Mouse (Mus musculus) layer of hippocampus, postnatal 25 days (tissue): Measurements from ENCODE around the gene Pdx1. TPM values are rescaled to one million over a fixed set of nuclear protein-coding genes. Genes with fewer than 3 reads are reported as not detected.

Experiments
- DNase-seq, 2 experiments: peaks; one replicate each; pipeline ENCODE4 v3.0.0; 2022; ENCODE audit warnings: mixed read lengths in 2 of 2, low spot score in 1 of 2; ENCODE audit errors: extremely low spot score in 1 of 2
- total RNA-seq, 2 experiments: library from RNA; stranded (reverse); gene quantifications; 2 replicates each; pipeline ENCODE4 v1.2.3; 2021

Gene Pdx1
- not detected for total RNA-seq

- DNase-seq = no peak
Measured at GRCm38 (mm10) chr5:147269926-147270672, at the start of gene Pdx1. Pdx1 (plus strand) TSS chr5:147269959.

DNA sequence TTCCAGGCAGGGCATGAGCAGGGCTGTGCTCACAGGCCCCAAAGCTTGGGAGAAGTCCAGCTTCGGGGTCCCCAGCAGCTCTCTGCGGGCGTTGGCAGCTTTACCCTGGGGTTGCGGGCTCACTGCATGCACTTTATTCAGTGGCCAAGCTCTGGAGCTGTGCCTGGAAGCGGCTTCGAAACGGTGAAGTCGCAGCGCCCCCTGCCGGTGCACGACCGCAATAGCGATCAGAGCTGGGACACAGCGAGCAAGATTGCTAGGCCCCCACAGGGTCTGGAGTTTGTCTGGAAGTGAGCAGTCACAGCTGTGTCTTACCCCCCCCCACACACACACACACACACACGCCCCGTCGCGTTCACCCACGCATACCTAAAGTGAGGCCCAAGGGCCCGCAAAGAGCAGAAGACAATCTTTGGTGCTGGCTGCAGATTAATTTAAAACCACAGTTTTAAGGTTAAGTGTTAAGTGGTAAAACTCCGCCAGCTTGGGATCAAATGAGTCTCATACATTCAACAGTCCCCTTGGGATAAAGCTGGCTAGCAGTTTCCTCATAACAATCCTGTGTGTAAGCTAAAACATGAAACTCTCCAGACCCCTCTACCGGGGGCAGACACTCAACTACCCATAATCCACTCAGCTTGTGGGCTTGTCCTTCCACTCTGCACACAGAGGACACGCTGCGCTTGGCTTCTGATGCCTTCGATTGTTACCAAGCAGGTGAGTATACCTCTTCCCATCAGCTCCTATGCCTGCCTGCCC is 42.2 kb upstream of the Pdx1 start:
- DNase-seq = peak; percentile 85 to 94

GRCm38 (mm10) chr5:147235406-147236309 is 34.1 kb upstream of the Pdx1 start:
- no peak for DNase-seq

DNA sequence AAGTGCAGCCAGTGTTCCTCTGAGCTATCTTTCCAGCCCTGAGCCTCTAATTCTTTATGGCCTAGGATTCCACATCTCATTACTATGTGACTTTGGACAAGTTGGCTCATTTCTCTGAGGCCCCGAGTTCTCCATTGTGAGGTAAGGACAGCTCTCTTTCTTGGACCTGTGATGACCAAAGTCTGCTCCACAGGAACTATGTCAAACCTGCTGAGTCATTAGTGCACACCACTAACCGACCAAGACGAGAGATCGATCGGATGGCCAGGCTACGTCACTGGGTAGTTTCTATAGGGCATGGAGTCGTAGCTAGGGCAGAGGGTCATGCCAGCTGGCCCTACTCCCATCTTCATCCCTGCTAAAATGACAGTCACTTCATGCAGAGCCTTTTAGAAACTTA is 25.9 kb upstream of the Pdx1 start:
- DNase-seq = no peak

- DNase-seq = no peak
Measured at GRCm38 (mm10) chr5:147260189-147260588, 9.6 kb upstream of the Pdx1 start.

DNA sequence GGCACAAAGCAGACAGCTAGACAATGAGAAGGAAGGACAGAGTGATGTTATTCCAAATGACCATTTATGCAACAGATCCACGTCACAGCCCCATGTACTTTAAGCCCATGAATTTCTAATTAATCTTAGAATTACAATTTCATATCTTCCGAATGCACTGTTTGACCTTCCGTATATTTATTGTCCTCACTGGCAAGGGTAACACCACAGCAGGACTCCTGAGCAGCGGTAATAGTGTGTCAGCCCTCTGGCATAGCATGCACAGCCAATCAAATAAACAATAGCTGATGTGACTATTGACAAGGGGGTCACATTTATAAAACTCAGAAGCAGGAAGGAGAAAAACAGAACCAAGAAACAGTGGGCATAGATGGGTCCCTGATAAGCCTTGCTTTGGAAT is 9.0 kb upstream of the Pdx1 start:
- DNase-seq = no peak

- DNase-seq = no peak
Measured at GRCm38 (mm10) chr5:147261899-147262541, 7.7 kb upstream of the Pdx1 start.

DNA sequence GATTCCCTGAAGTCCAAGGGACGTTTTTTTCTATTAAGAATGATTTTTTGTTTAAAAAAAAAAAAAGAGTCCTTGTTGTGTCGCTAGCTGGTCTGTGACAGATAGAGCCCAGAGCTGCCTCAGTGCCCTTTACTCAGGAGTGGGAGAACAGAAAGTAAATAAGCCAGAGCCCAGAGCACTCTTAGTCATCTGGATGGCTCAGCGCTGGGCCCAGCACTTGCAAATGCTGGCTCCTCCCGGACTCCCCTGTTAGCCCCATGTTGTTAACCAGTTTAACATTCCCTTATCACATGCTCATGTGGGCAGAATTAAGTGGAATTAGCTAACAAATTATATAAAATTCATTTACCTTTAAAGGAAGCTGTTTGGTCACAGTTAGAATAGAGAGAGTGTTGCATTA is 5.8 kb upstream of the Pdx1 start:
- DNase-seq = no peak

DNA sequence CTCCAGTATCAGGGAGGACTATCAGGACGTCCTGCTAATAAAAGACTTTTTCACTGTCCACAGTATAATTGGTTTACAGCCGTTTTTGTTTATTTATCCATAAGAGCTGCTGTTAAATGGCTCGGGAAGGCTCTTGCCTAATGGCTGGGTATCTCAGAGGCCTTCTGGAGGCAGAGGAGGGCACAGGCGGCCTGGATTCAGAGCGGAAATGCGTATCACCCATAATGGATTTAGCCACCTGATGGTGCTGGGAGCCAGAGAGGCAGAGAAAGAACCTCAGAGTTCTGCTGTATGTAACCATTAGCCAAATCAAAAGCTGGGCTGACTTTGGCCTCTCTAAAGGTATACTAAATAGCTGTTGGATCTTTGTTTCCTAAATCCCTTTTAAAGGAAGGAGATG is 2.3 kb upstream of the Pdx1 start:
- DNase-seq = no peak

DNA sequence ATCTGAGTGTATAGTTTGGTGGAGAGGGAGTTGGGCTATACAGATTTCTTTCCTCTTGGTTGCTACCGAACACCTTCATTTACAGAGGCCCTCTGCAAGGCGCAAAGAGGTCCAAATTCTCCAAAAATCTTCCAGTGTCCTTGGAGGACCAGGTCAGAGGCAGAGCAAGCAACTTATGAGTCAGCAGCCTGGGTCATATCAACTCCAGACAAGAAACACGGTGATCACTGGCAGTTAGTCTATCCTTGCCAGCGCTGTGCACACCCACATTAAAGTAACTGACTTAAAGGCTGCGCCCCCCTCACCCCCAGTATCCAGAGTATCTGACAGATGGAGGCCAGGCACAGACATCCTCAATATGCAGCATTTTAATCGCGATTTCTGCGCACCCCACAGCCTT is 1.0 kb upstream of the Pdx1 start:
- DNase-seq = no peak

DNA sequence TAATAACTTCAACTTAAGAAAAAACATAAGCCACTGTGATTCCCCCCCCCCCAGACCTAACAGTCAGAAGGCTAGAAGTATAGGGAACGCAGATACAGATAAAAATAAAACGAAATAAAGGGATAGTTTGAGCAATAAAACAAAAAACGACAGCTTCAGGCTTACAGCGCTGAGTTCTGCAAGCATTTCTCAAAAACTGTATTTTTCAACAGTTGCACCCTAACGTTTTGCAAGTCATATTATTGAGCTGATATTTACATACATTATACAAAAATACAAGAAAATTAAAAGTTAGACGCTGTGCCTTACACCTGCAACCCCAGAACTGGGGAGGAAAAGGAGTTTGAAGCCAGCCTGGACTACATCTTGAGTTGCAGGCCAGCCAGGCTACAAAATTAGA is 388 bp upstream of the Pdx1 start:
- no peak for DNase-seq

DNA sequence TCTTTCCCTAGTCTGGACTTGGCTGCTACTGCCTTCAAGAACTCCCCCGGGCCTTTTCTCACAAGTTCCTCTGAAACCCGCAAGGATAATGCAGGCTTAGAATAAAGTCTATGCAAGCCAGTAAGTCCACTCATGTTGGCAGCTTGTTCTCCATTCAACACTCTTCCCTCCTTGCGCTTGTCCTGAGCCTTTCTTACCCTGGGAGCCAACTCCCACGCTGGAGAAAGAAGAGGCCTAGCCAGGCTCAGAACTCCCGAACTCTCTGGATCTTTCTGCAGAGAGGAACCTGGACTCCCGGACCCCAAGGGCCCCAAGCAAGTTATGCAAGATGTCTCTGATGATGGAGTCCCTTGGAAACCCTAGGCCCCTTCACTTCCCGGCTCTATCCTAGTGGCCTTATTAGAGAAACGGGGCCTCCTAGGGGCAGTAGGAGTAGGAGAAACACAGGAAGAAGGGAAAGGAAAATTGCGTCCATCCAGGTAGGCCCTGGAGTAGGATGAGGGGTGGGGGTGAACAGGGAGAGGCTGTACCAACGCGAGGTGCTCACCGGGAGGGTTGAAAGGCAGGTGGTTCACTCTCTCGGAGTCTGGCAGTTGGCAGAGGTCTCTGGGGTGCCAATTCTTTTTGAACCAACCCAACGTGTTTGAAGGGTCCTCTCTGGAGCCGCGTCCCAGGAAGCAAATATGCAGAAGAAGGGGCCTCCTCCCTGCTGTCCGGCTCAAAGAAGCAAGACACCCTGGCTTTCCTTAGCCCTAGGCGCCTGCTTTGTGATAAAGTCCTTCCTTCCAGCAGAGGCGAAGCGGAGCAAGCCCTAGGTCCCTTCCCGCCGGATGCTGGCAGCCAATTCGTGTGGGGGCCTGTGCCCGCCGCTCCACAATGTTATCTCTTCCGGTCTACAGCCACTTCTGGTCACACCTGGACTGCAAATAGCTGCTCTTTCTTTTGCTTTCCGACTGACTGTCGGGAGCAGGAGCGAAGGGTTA is 1.2 kb downstream of the Pdx1 start:
- no peak for DNase-seq

- no peak for DNase-seq
Measured at GRCm38 (mm10) chr5:147272046-147272807, 2.5 kb downstream of the Pdx1 start.

- no peak for DNase-seq
Measured at GRCm38 (mm10) chr5:147272808-147273345, 3.1 kb downstream of the Pdx1 start.

DNA sequence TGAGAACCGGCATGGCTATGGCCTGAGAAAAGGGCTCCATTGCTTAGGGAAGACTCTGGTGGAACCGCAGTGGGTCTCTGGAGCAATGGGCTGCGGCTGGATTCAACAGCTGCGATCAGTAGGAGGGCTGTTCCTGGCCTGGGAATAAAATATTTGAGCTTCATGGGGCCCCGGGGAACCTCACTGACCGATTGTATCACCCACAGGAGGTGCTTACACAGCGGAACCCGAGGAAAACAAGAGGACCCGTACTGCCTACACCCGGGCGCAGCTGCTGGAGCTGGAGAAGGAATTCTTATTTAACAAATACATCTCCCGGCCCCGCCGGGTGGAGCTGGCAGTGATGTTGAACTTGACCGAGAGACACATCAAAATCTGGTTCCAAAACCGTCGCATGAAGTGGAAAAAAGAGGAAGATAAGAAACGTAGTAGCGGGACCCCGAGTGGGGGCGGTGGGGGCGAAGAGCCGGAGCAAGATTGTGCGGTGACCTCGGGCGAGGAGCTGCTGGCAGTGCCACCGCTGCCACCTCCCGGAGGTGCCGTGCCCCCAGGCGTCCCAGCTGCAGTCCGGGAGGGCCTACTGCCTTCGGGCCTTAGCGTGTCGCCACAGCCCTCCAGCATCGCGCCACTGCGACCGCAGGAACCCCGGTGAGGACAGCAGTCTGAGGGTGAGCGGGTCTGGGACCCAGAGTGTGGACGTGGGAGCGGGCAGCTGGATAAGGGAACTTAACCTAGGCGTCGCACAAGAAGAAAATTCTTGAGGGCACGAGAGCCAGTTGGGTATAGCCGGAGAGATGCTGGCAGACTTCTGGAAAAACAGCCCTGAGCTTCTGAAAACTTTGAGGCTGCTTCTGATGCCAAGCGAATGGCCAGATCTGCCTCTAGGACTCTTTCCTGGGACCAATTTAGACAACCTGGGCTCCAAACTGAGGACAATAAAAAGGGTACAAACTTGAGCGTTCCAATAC is 4.7 kb downstream of the Pdx1 start:
- no peak for DNase-seq

DNA sequence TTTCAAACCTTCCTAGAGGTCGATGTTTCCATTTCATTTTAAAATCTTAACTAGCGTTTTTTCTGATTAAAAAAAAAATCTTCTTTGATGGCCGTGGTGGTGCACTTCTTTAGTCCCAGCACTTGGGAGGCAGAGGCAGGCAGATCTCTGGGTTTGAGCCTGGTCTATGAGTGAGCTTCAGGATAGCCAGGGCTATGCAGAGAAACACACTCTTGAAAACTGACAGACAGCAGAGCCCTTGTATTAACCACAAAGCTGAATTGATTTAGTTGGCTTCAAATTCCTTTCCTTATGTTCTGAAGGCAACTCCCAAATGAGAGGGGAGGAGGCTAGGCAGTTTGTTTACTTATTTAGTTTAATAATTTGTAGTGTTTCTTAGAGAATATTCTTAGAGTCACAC is 6.0 kb downstream of the Pdx1 start:
- no peak for DNase-seq
